Mouse (Mus musculus) frontal cortex, adult (tissue): Measurements from ENCODE around the gene Lrp1.

Experiments used
- ATAC-seq: cut with Nextera tagmentation; 2 replicates; pipeline ENCODE4 v1.9.2; 2017; ENCODE audit warnings: mild to moderate bottlenecking, moderate library complexity, mixed read lengths; ENCODE audit not compliant: low TSS enrichment

The Lrp1 gene

GRCm38 (mm10) chr10:127594405-127594804, 26.5 kb downstream of the Lrp1 start:
- no peak for ATAC-seq

DNA sequence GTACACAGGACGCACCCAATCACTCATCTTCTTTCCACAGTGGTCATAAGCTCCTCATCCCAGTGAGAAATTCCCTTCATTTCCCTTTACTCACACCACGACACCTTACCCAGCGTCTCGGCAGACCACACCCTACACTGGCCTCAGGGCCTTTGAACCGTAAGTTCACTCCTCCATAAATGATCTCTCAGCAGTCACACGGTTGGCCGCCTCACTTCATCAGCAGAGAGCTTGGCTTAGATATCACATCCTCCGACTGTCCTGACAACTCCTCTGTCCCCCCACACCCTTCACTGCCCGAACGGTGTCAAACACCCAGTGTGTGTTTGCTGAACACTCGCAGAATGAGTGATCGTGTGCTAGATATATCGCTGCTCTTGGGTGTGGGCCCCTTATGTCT, 28.1 kb downstream of the Lrp1 start:
- ATAC-seq = no peak

- ATAC-seq = no peak
These were observed 28.5 kb downstream of the Lrp1 start for GRCm38 (mm10) chr10:127592423-127592822.

- no peak for ATAC-seq
These were observed 29.4 kb downstream of the Lrp1 start for GRCm38 (mm10) chr10:127591514-127591913.

DNA sequence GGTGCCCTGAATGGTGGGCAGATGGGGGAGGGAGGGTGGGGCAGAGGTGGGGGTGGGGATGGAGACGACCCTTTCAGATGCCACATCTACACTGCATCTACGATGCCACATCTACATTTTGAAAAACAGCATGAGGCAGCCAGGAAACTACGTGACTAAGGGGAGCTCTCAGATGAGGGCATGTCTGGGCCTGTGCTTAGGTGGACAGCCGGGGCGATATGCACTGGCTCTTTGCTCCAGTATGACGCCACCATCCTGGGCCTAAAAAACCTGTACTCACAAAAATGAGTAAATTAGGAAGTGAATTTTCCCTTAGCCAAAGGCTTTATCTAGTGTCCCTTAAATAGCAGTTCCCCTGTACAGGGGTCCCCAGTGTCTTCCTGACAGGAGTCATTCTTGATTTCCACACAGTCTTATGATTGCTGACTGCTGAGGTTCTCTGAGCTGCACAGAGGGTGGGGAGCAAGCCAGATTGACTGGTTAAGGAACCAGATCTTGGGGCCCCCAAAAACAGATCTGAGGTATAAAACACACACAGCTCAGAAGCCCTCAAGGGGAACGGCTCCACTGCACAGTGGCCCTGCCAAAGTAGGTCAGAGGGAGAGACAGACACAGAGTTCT, 30.0 kb downstream of the Lrp1 start:
- no peak for ATAC-seq

DNA sequence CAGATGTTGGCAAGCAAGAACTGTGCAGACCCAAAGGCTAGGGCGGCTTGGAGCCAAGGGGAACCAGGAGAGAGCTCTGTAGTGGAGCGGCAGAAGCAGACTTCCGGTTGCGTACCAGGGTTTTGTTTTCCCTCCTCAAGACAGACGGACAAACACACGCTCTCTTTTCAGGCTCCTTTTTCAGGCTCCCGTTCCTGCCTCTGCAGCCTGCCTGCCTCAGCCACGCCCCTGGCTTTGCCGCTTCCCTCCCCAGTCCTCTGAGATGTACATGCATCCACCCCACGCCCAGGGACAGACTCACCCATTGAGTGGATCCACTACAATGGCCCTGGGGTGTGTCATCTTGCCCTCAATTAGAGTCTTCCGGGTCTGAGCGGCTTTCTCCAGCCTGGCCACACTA, 30.7 kb downstream of the Lrp1 start:
- ATAC-seq = no peak

DNA sequence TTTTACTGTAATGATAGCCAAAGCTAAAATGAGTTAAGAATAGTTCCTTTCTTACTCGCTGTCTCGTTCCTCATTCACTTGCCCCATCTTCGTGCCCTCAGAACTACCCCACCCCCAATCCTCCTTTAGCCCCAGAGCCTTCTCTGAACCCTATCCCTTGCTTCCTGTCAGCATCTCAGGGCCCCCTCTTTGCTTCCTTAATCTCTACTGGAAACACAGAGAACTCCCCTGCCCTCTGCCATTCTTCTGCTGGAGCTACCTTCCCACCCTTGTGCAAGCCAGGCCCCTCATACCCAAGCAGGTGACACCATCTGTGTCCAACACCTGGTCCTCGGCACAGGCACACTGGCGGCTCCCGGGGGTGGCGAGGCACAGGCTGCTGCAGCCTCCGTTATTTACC, 33.2 kb downstream of the Lrp1 start:
- ATAC-seq = no peak

DNA sequence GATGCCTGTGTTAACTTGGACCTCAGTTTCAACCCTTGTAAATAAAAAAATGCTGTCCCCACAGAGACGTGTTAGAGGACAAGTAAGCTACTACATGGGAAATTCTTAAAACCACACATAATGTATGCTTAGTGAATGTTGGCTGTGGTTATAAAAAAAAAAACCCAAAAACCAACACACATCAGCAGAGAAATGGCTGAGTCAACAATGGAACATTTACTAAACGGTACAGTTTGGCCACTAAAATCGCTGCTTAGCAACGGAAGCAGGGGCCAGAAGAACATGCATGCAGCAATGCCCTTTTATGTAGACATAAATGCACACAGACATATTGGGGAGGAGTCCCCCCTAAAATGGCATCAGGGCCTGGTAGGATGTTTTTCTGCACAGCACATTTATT, 34.7 kb downstream of the Lrp1 start:
- no peak for ATAC-seq

DNA sequence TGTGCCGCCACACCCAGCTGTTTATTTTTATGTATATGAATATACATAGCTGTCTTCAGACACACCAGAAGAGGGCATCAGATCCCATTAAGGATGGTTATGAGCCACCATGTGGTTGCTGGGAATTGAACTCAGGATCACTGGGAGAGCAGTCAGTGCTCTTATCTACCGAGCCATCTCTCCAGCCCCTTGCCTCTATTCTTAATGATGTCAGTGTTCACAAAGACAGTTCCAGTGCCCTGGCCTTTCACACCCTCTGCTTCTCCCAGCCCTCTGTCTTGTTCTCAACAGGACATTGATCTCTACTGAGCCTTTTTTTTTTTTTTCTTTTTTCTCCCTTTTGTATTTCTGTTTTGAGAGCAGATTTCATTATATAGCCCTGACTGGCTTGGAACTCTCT, 35.4 kb downstream of the Lrp1 start:
- ATAC-seq = no peak

DNA sequence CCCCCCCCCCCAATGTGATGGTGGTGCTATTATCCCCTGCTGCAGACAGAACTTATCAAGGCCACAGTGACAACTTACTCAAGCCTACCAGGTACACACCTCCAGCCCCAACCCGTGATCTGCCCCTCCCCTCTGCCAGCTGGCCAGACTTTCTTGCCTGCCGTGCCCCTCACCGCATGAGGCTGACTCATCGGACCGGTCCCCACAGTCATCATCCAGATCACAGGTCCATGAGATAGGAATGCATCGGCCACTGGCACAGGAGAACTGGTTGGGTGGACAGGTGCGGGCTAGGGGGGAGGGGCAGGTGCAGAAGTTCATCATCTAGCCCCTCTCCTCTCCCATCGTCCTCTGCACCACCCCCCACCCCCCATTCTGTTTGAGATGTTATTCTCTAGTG, 37.3 kb downstream of the Lrp1 start:
- no peak for ATAC-seq

- ATAC-seq = no peak
These were observed 39.7 kb downstream of the Lrp1 start for GRCm38 (mm10) chr10:127581291-127581690.

GRCm38 (mm10) chr10:127577982-127578381, 43.0 kb downstream of the Lrp1 start:
- peak; percentile 32; the same call in 1 of the 2 replicates for ATAC-seq

DNA sequence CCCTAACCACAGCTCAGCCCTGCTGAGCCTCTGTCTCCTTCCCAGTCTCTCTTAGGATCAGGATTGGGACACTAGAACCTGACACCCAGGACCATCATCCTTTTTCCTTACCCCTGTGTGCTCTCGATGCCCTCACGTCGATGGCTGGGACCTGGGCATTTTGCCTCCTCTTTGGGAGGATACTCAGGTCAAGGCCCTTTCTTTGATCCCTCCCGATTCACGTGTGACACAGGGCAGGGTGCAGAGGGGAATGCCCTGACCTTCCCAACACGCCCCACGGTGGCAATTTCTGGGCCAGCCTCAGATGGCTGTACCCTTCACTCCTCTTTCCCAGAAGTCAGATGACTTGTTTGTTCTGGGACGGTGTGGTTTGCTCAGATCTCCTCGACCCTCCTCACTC, 43.8 kb downstream of the Lrp1 start:
- ATAC-seq = no peak

DNA sequence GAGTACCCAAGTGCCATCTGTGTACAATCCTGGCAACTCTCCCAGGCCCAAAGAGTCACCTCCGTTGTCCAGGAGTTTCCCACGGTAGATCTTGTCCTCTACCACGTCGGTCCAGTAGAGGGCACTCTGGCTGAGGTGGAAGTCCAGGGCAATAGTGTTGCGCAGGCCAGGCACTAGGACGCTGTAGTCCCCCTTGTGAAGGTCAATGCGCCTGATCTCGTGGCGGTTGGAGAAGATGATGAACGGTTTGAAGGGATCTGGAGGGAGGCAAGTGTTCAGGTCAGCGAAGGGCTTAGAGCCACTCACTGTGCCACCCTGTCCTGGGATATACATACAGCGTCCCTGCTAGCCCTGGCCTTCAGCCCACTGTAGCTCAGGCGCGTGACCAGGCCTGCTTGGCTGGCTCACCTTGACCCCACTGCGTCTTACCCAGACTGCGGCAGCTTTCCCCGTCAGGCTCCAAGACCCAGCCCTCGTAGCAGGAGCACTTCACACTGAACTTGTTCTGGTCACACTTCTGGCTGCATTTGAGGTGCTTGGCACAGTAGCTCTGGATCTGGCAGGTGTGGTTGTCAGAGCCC, 44.5 kb downstream of the Lrp1 start:
- ATAC-seq = no peak

DNA sequence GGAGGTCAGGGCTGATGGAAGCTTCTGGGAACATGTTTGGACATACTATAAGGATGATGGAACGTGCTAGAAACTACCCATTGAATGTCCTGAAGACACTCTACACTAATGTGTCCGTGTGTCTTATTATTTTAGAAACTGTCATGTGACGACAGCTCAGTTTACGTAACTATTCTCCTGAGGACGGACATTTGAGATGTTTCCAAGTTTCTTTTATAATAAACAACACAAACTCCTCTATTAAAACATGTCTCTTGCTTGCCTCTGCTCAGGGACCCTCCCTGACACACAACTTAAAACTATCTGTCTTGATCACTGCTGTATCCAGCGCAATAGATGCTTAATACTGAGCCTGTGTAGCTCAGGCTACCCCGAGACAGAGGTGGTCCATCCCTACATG, 45.2 kb downstream of the Lrp1 start:
- ATAC-seq = no peak

DNA sequence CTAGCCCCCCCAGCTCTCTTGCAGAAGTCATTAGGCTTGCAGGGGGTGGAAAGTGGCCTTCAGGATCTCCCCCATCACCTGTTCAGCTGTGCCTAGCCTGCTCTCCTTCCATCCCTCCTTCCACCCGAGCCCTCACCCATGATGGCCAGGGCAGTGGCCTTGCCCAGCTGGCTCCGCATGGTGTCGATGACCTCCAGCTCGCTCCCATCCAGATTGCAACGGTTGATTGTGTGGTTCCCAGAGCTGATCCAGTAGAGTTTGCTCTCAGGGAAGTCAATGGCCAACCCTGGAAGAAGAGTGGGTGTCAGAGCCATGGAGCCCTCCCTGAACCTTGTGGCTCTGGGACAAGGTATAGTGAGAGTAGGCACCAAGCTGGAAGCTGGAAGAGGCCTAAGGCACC, 48.7 kb downstream of the Lrp1 start:
- no peak for ATAC-seq

- no peak for ATAC-seq
These were observed 49.9 kb downstream of the Lrp1 start for GRCm38 (mm10) chr10:127570937-127571641.

DNA sequence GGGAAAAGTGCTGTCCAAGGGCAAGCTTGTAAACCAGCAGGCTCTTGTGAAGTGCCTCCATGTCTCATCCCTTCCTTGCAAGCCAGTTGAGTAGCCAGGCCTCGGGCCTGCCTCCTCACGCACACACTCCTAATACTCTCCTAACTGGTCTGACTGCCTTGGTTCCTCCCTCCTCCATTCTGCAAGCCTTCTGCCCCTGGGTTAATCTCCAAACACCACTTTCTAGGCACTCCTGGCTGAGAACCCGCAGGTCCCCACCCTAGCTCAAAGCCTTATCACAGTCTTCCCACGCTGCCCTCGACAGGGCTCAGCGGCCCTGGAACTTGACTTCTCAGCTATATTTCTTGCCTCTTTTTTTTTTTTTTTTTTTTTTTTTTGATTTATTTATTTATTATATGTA, 50.6 kb downstream of the Lrp1 start:
- no peak for ATAC-seq

DNA sequence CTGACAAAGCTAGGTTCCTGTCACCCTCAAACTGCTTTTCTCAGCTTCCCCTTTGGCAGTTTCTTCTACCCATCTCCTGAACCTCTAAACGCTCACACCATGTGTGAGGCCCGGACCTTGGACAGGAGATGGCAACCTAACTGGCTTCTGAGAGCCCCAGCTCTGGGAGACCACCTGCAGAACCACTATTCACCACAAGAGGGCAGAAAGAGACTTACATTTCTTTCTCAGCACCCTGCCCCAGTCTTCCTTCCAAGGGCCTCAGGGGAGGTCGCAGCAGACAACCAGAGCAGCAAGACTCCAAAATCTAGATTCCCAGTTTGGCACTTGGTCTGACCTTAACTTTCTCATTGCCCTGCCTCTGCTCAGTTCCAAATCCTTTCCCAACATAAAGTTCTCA, 51.5 kb downstream of the Lrp1 start:
- ATAC-seq = no peak

DNA sequence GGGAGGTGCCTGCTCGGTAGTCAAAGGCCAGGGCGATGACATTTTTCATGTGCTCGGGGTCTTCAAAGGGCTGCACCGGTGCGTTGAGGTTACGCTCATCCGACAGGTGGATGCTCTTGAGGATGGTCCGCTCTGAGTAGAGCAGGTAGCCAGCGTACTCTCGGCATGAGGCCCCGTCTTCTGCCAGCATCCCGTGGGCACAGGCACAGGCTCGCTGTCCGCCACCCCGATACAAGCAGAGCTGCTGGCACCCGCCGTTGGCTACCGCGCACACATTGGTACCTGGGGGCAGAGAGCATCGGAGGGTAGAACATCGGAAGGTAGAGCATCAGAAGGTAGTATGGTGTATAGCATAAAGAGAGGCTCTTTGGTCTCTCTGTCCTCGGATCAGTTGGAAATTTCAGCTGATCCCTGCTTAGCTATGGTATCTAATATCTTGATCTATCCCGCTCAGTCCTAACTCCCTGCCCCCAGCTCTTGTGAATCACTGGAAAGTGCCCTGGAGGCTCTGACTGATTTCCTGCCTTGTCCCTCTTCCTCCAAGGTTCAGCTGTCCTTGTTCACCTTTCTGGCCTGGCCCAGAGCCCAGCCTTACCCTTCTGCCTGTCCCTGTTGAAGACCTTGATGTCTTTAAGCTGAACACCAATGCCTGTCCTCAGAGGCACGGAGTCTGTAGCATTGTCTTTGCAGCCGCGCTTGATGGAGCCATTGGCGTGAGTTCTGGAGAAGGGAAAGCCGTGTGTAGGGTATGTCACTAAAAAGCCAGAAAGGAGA, 54.2 kb downstream of the Lrp1 start:
- ATAC-seq = no peak

DNA sequence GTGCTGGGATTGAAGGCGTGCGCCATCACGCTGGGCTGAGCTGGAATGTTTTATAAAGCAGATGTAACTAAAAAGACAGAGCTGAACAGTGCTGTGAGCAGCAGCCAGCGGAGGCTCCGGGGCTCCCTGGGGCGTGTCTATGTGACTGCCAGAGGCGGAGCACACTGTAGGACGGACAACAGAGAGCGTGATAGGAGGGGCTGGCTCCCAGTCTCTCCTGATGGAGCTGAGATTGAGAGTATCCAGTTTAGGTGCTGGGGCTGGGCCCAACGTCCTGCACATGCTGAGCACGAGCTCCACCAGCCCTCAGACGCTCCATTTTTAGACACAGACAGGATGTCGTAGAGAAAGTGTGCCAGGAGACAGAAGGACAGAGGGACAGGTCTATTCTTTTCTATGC, 56.6 kb downstream of the Lrp1 start:
- peak; percentile 89 for ATAC-seq

- ATAC-seq = no peak
These were observed 57.1 kb downstream of the Lrp1 start for GRCm38 (mm10) chr10:127563840-127564239.

DNA sequence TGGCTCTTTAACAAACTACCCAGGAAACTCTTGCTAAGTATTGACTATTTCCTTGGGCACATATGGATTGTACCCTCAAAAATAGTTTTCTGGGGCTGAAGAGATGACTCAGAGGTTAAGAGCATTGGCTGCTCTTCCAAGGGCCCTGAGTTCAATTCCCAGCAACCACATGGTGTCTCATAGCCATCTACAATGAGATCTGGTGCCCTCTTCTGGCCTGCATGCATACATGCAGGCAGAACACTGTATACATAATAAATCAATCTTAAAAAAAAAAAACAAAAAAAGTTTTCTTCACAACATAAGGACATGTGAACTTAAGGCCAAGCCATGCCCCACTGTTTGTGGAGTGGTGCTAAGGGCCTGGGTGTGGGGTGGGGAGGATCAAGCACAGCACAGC, 59.8 kb downstream of the Lrp1 start:
- no peak for ATAC-seq
